Comparison of ENCODE assay signal across 19 mouse cellular contexts in the genomic region with DNA sequence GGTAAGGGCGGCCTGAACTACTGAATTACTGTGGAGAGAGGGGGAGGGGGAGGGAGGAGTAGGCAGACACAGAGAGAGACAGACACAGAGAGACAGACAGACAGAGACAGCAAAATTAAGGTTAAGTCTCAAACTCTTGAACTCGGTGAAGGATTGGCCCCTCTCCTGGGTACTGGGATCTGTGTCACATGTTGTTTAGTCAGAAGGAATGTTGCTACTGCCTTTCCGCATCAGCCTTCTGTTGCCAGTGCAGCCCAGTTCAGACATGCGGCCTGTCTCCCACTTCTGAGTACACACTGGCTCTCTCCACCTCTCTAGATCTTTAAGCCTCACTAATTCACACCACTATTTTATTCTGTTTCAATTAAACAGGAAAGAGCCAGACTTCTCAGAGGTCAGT. TPM values are rescaled to one million over a fixed set of nuclear protein-coding genes. Genes with fewer than 3 reads are reported as not detected.
DNase-seq lines count a peak whose midpoint lies in the region; ATAC-seq and TF ChIP-seq lines count a peak whose summit lies in the region.
"Had no signal": no experiment of that assay in that cellular context is flagged by ENCODE, and none has a peak within 500 bp of the region (broad histone marks: within the 10 kb centered on the region; RNA-seq: fewer than 3 reads in every experiment).

No protein-coding gene starts in this region.

- H3K27ac ChIP-seq in embryonic facial prominence, embryonic 14.5 days (replicated peaks; ENCODE audit: low read depth, low read length): no peak overlapping the region
- no peak overlapping the region for H3K27ac ChIP-seq in embryonic facial prominence, embryonic 10.5 days (replicated peaks)
- no peak overlapping the region for H3K27ac ChIP-seq in lung, embryonic 14.5 days (ENCODE audit: low read depth)
- H3K27ac ChIP-seq in kidney, embryonic 14.5 days (ENCODE audit: low read depth, low read length): no peak overlapping the region
- H3K27ac ChIP-seq: forebrain, embryonic 13.5 days; hindbrain, embryonic 10.5 days; hindbrain, embryonic 14.5 days; intestine, embryonic 15.5 days had no signal

- 86% methylated on average over 4 of the region's 4 CpGs for WGBS in embryonic facial prominence, embryonic 14.5 days
- 88% methylated on average over 4 of the region's 4 CpGs for WGBS in embryonic facial prominence, embryonic 10.5 days
- 81% methylated on average over 4 of the region's 4 CpGs for WGBS in lung, embryonic 14.5 days
- WGBS in kidney, embryonic 14.5 days: 83% methylated on average over 4 of the region's 4 CpGs

- peak; percentile 19; the same call in 1 of the 2 replicates for ATAC-seq in embryonic facial prominence, embryonic 14.5 days (ENCODE audit: low read depth)
- 0 out of 2 replicates have a peak, but pooled peaks have one; percentile 16 for ATAC-seq in lung, embryonic 14.5 days (ENCODE audit: insufficient read depth)
- no peak; the same call in 1 of the 2 replicates for ATAC-seq in kidney, embryonic 14.5 days (ENCODE audit: low FRiP score, low TSS enrichment)
- ATAC-seq: forebrain, embryonic 13.5 days; forebrain, postnatal 0 days; intestine, embryonic 15.5 days had no signal

- no peak overlapping the region for H3K9ac ChIP-seq in embryonic facial prominence, embryonic 14.5 days (ENCODE audit: low read depth, low read length)
- H3K9ac ChIP-seq in lung, embryonic 14.5 days: no peak overlapping the region
- no peak overlapping the region for H3K9ac ChIP-seq in kidney, embryonic 14.5 days (ENCODE audit: low read depth, low read length)
- H3K9ac ChIP-seq: forebrain, embryonic 13.5 days; forebrain, postnatal 0 days; heart, embryonic 15.5 days; hindbrain, embryonic 14.5 days; intestine, embryonic 15.5 days had no signal

- H3K4me3 ChIP-seq in embryonic facial prominence, embryonic 14.5 days (ENCODE audit: low read depth, low read length): no peak overlapping the region
- no peak overlapping the region for H3K4me3 ChIP-seq in embryonic facial prominence, embryonic 10.5 days
- H3K4me3 ChIP-seq in lung, embryonic 14.5 days (ENCODE audit: low read depth, low read length): no peak overlapping the region
- no peak overlapping the region for H3K4me3 ChIP-seq in kidney, embryonic 14.5 days (ENCODE audit: low read length)
- H3K4me3 ChIP-seq: forebrain, embryonic 13.5 days; heart, embryonic 15.5 days; hindbrain, embryonic 10.5 days; intestine, embryonic 15.5 days had no signal

- DNase-seq in embryonic facial prominence, embryonic 14.5 days (ENCODE audit: low spot score): no peak
- DNase-seq in embryonic facial prominence, embryonic 10.5 days (ENCODE audit: low spot score): no peak
- no peak for DNase-seq in lung, embryonic 14.5 days
- no peak for DNase-seq in lung, postnatal 14 days
- peak; percentile 38 for DNase-seq in NIH3T3 (ENCODE audit: low read depth)
- DNase-seq in right cerebral cortex, adult 18-20 months: no peak
- DNase-seq: adrenal gland, adult 8-10 months; adrenal gland, postnatal 36 days; cerebellum, adult 2 months; cerebellum, postnatal 10 days; forebrain, postnatal 0 days; gastrocnemius, postnatal 14 days; heart, postnatal 14 days had no signal

- H3K4me2 ChIP-seq in embryonic facial prominence, embryonic 14.5 days (ENCODE audit: low read depth, low read length): no peak overlapping the region
- H3K4me2 ChIP-seq in lung, embryonic 14.5 days: no peak overlapping the region
- H3K4me2 ChIP-seq in kidney, embryonic 14.5 days (replicated peaks; ENCODE audit: low read depth, low read length): no peak overlapping the region
- H3K4me2 ChIP-seq: forebrain, embryonic 13.5 days; heart, embryonic 15.5 days; hindbrain, embryonic 14.5 days; intestine, embryonic 15.5 days had no signal

- TF ChIP-seq CTCF in lung, embryonic 14.5 days (IDR thresholded peaks at IDR 0.05; ENCODE audit: low read depth): no peak

- H3K4me1 ChIP-seq in embryonic facial prominence, embryonic 14.5 days (ENCODE audit: control insufficient read depth, insufficient read depth, low read length): peaks cover 4% of the 10 kb centered on the region; the same call in 1 of the 2 replicates
- no peaks in the 10 kb centered on the region for H3K4me1 ChIP-seq in embryonic facial prominence, embryonic 10.5 days
- no peaks in the 10 kb centered on the region for H3K4me1 ChIP-seq in lung, embryonic 14.5 days (ENCODE audit: insufficient read depth)
- no peaks in the 10 kb centered on the region for H3K4me1 ChIP-seq in kidney, embryonic 14.5 days (ENCODE audit: control insufficient read depth, insufficient read depth, low read length)
- H3K4me1 ChIP-seq: forebrain, embryonic 13.5 days; hindbrain, embryonic 10.5 days; intestine, embryonic 15.5 days had no signal

- no peaks in the 10 kb centered on the region for H3K27me3 ChIP-seq in embryonic facial prominence, embryonic 14.5 days (replicated peaks; ENCODE audit: control insufficient read depth, insufficient read depth, low read length)
- no peaks in the 10 kb centered on the region for H3K27me3 ChIP-seq in embryonic facial prominence, embryonic 10.5 days (replicated peaks; ENCODE audit: low read depth, poor library complexity, severe bottlenecking)
- no peaks in the 10 kb centered on the region for H3K27me3 ChIP-seq in lung, embryonic 14.5 days (ENCODE audit: insufficient read depth, low read length)
- H3K27me3 ChIP-seq in kidney, embryonic 14.5 days (ENCODE audit: control insufficient read depth, insufficient read depth, low read length): no peaks in the 10 kb centered on the region
- H3K27me3 ChIP-seq: forebrain, embryonic 13.5 days; heart, embryonic 15.5 days; intestine, embryonic 15.5 days had no signal

- H3K9me3 ChIP-seq in embryonic facial prominence, embryonic 14.5 days (ENCODE audit: control insufficient read depth, low read length): no peaks in the 10 kb centered on the region
- no peaks in the 10 kb centered on the region for H3K9me3 ChIP-seq in embryonic facial prominence, embryonic 10.5 days
- no peaks in the 10 kb centered on the region for H3K9me3 ChIP-seq in lung, embryonic 14.5 days (ENCODE audit: low read depth, low read length)
- H3K9me3 ChIP-seq in kidney, embryonic 14.5 days (ENCODE audit: control insufficient read depth, low read length): no peaks in the 10 kb centered on the region
- H3K9me3 ChIP-seq: forebrain, embryonic 13.5 days; heart, embryonic 15.5 days; hindbrain, embryonic 10.5 days; intestine, embryonic 15.5 days had no signal

- H3K36me3 ChIP-seq in embryonic facial prominence, embryonic 14.5 days (ENCODE audit: control insufficient read depth, insufficient read depth, low read length): peaks cover 55% of the 10 kb centered on the region
- peaks cover 64% of the 10 kb centered on the region for H3K36me3 ChIP-seq in embryonic facial prominence, embryonic 10.5 days (replicated peaks)
- H3K36me3 ChIP-seq in lung, embryonic 14.5 days (ENCODE audit: insufficient read depth): peaks cover 47% of the 10 kb centered on the region
- H3K36me3 ChIP-seq in kidney, embryonic 14.5 days (ENCODE audit: control insufficient read depth, insufficient read depth, low read length): peaks cover 47% of the 10 kb centered on the region

RNA-seq across cellular contexts. Expression of a gene that starts 7.9 kb away (rescaled TPM):
- polyA plus RNA-seq in embryonic facial prominence, embryonic 14.5 days (2014; fragmentation: Nextera tagmentation; extraction: Ambion mirVana): 176 and 178 TPM in 2 replicates
- 128 and 149 TPM in 2 replicates for polyA plus RNA-seq in embryonic facial prominence, embryonic 10.5 days (2016; fragmentation: Nextera tagmentation; extraction: Ambion mirVana)
- 154 and 162 TPM in 2 replicates for polyA plus RNA-seq in lung, embryonic 14.5 days (2014; fragmentation: Nextera tagmentation; extraction: Ambion mirVana)
- 149 and 162 TPM in 2 replicates for polyA plus RNA-seq in kidney, embryonic 14.5 days (2014; fragmentation: Nextera tagmentation; extraction: Ambion mirVana)

RNA-seq across cellular contexts. Expression of a gene that starts 46.0 kb away (rescaled TPM):
- polyA plus RNA-seq in embryonic facial prominence, embryonic 14.5 days (2014; fragmentation: Nextera tagmentation; extraction: Ambion mirVana): 43.3 and 46.9 TPM in 2 replicates
- 99.0 and 99.1 TPM in 2 replicates for polyA plus RNA-seq in embryonic facial prominence, embryonic 10.5 days (2016; fragmentation: Nextera tagmentation; extraction: Ambion mirVana)
- polyA plus RNA-seq in lung, embryonic 14.5 days (2014; fragmentation: Nextera tagmentation; extraction: Ambion mirVana): 63.8 and 66.1 TPM in 2 replicates
- polyA plus RNA-seq in kidney, embryonic 14.5 days (2014; fragmentation: Nextera tagmentation; extraction: Ambion mirVana): 48.9 and 74.7 TPM in 2 replicates
